Mouse (Mus musculus) midbrain, embryonic 14.5 days (tissue): Measurements from ENCODE around the gene Pik3c2b. TPM values are rescaled to one million over a fixed set of nuclear protein-coding genes. Genes with fewer than 3 reads are reported as not detected.

ENCODE experiments used
- ATAC-seq: fragments of 200-750 bp; cut with Nextera tagmentation; 2 replicates; pipeline ENCODE4 v1.8.0; 2017; ENCODE audit warnings: moderate number of reproducible peaks, moderate library complexity; ENCODE audit not compliant: low FRiP score, low TSS enrichment
- DNase-seq: peaks from one replicate; pipeline ENCODE4 v3.0.0-alpha.2; 2015
- H3K27ac ChIP-seq: fragments of 300-500 bp; sonication (generic); replicated peaks from 2 replicates; pipeline ENCODE4 v1.5.1; 2014; ENCODE audit warnings: mild to moderate bottlenecking, low read depth, low read length, moderate library complexity
- H3K27me3 ChIP-seq: fragments of 300-500 bp; sonication (generic); 2 replicates; pipeline ENCODE4 v1.6.1; 2014; ENCODE audit warnings: low read length, control low read depth, mixed read lengths; ENCODE audit not compliant: control insufficient read depth, insufficient read depth
- H3K36me3 ChIP-seq: fragments of 300-500 bp; sonication (generic); 2 replicates; pipeline ENCODE4 v1.6.1; 2014; ENCODE audit warnings: low read length, control low read depth; ENCODE audit not compliant: control insufficient read depth, insufficient read depth
- H3K4me1 ChIP-seq: fragments of 300-500 bp; sonication (generic); 2 replicates; pipeline ENCODE4 v1.6.1; 2014; ENCODE audit warnings: mild to moderate bottlenecking, antibody characterized with exemption, low read length, control low read depth; ENCODE audit not compliant: control insufficient read depth, insufficient read depth
- H3K4me2 ChIP-seq: fragments of 300-500 bp; sonication (generic); 2 replicates; pipeline ENCODE4 v1.6.1; 2014; ENCODE audit warnings: mild to moderate bottlenecking, low read length, moderate library complexity
- H3K4me3 ChIP-seq: fragments of 300-500 bp; sonication (generic); replicated peaks from 2 replicates; pipeline ENCODE4 v1.5.1; 2014; ENCODE audit warnings: low read depth, low read length
- H3K9ac ChIP-seq: fragments of 300-500 bp; sonication (generic); replicated peaks from 2 replicates; pipeline ENCODE4 v1.6.1; 2014; ENCODE audit warnings: mild to moderate bottlenecking, low read length, moderate library complexity
- H3K9me3 ChIP-seq: fragments of 300-500 bp; sonication (generic); 2 replicates; pipeline ENCODE4 v1.6.1; 2016; ENCODE audit warnings: low read length, control low read depth, mixed read lengths; ENCODE audit not compliant: control insufficient read depth
- WGBS: fragments of 180-500 bp; shearing (Covaris S2); extraction: QIAGEN DNeasy Blood & Tissue Kit; methylation state at CpG from one replicate; pipeline ENCODE4 v1.1.7; 2014; 5-methylcytosine and 5-hydroxymethylcytosine counted together
- polyA plus RNA-seq: library from polyadenylated mRNA; unstranded; fragments of >200 nt; fragmentation: Nextera tagmentation; extraction: Ambion mirVana; gene quantifications from 2 replicates; pipeline ENCODE4 v1.2.1, GENCODE M21; 2014

The Pik3c2b gene
- polyA plus RNA-seq, 1 experiment from 2014 or later: 17.0 TPM

DNA sequence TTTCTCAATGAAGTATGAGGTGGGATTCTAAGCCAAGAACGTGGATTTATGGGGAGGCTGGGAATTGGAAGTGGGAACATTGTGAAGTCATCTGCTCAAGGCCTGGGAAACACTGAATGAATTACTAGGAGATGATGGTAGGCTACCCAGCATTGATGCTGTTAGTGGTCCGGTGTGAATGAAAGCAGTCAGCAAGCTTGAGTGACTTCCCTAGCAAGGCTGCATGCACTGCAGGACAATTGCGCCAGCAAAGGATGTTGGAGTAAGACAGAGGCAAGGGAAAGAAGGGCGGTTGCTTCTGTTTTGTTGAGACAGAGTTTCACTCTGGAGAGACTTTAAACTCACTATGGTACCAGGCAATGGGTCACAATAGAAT lies 80.9 kb downstream of the Pik3c2b start:
- no peaks in the 10 kb centered on the region for H3K36me3 ChIP-seq
- H3K27me3 ChIP-seq: no peaks in the 10 kb centered on the region
- H3K27ac ChIP-seq: no peak overlapping the region
- 42% methylated on average over 4 of the region's 4 CpGs for WGBS
- H3K9ac ChIP-seq: no peak overlapping the region
- ATAC-seq (no peak), DNase-seq (no peak)
- H3K4me3 ChIP-seq: no peak overlapping the region
- no peak overlapping the region for H3K4me2 ChIP-seq
- H3K4me1 ChIP-seq: peaks cover 5% of the 10 kb centered on the region
- no peaks in the 10 kb centered on the region for H3K9me3 ChIP-seq

DNA sequence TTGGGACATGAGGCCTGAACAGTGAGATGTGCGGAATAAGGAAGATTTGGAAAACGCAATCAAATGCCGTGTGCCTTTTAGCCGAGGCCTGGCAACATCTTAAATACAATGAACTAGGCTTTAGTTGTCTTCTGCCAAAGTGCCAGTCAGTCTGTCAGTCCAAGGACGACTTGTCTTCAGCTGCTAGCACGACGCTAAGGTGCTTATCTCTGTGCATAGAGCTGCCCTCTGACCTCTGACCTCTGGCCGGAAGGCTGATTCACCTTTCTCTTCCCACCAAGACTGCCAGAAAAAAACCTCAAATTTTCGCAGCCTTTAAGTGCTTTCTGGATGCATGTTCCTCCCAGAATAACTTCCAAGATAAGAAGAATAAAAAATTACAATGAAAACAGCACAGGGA lies 81.9 kb downstream of the Pik3c2b start:
- DNase-seq (no peak), ATAC-seq (no peak)
- Histone ChIP-seq H3K4me2 (no peak overlapping the region), H3K9ac (no peak overlapping the region), H3K27me3 (no peaks in the 10 kb centered on the region), H3K9me3 (no peaks in the 10 kb centered on the region), H3K4me3 (no peak overlapping the region), H3K36me3 (no peaks in the 10 kb centered on the region), H3K27ac (no peak overlapping the region), H3K4me1 (peaks cover 6% of the 10 kb centered on the region)
- 47% methylated on average over 9 of the region's 9 CpGs for WGBS

DNA sequence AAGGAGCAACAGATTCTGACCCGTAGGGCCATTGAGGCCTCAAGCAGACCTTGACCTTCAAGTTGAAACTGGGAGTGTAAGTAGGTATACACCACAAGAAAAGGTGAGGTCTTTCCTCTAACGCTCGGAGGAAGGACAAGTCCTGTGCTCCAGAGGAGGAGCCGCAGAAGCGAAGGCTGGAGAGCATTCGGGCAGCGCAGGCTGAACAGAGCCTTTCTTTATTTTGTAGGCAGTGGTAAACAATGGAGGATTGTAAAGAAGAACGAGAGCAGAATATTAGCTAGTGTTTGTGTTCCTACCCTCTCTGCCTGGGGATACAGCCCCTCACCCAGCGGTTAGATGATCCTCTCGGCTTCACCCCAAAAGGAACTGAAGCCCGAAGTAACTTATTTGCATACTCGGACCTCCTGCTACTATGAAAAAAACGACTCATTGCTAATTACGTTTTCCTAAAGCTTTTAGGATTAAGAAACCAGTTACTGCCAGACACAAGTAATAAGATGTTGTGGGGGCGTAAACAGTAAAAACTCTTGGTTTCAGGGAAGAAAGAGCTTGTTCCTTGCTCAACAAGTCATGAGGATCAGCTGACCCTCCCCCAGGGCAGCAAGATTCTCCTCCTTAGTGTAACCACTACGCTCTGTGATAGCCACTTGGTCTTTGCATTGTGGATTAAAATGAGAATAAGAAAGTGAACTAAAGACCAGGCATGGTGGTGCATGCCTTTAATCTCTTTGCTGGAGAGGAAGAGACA lies 84.2 kb downstream of the Pik3c2b start:
- Histone ChIP-seq H3K9ac (no peak overlapping the region), H3K4me1 (peaks cover 26% of the 10 kb centered on the region), H3K4me3 (no peak overlapping the region), H3K4me2 (peak overlapping the region; percentile 9), H3K9me3 (no peaks in the 10 kb centered on the region), H3K27me3 (no peaks in the 10 kb centered on the region), H3K36me3 (no peaks in the 10 kb centered on the region), H3K27ac (peak overlapping the region; percentile 38; the same call in 1 of the 2 replicates)
- peak; percentile 35 for DNase-seq
- ATAC-seq: no peak
- WGBS: 13% methylated on average over 16 of the region's 16 CpGs

DNA sequence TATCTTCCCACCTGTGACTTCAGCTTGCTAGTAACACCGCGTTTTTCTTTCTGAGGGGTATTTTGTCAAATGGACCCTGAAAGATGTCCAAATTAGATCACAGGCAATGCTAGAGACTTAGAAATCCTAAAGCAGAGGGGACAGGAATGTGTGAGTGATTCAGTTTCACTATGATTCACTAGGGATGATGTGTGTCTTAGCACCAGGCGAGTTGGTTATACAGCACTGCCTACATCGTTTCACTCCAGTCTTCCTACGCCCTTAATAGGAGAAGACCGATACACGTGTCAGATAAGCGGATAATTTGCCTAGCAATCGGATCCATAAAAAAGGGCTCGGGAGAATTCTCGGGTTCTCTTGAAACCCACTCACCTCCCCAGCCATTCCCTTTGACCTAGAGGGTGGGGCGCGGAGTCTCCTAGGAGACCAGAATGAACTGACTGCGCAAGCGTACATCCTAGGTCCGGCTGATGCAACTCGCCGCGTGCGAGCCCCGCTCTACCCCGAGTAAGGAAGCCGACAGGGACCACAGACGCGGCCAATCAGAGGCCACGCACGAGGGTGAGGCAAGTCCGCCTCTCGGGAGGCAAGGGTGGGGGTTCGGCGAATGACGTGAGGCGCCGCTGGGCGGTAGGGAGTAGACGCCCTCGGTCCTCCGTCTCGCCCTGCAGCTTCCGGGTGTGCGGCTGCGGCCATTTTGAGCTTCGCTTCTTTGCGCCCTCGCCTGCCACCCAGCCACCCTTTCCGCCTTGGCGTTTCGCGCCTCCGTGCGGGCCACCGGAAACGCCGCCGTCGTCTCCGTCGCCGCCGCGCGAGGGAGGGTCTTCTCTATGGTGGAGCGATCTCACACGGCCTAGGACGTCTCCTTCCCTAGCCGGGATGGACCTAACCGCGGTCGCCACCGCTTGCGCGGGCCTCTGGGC lies 85.4 kb downstream of the Pik3c2b start, which contains the start of gene Ppp1r15b:
TSS of gene Ppp1r15b (plus strand) at position 506 of the 923 bp plus-strand sequence.
- no peaks in the 10 kb centered on the region for H3K9me3 ChIP-seq
- peak; percentile 99 for DNase-seq
- under 1% methylated on average over 72 of the region's 72 CpGs for whole genome bisulfite sequencing
- H3K9ac ChIP-seq: peak within 1 kb of the TSS; percentile 79
- no peaks in the 10 kb centered on the region for H3K36me3 ChIP-seq
- H3K27me3 ChIP-seq: no peaks in the 10 kb centered on the region
- peak; percentile 99 for ATAC-seq
- peak within 1 kb of the TSS; percentile 95 for H3K27ac ChIP-seq
- H3K4me1 ChIP-seq: peaks cover 37% of the 10 kb centered on the region
- peak within 1 kb of the TSS; percentile 95 for H3K4me3 ChIP-seq
- H3K4me2 ChIP-seq: peak within 1 kb of the TSS; percentile 99

DNA sequence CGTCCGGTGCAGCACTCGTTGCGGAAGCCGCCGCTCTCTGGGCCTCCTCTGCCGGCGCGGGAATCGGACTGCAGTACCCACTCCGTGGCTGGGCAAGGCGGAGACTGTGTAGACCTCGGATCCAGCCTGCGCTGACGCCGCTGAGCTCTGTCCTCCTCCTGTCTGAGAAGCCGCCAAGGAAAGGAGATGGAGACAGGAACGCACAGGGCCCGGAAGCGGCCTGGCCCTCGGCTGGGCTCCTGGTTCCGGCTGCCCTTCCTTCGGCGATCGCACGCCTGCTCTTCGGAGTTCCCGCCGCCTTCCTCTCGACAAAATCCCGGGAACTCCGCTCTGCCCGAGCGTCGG lies 86.1 kb downstream of the Pik3c2b start:
- under 1% methylated on average over 35 of the region's 35 CpGs for WGBS
- Histone ChIP-seq H3K27me3 (no peaks in the 10 kb centered on the region), H3K27ac (peak overlapping the region; percentile 95), H3K4me2 (peak overlapping the region; percentile 99), H3K9me3 (no peaks in the 10 kb centered on the region), H3K4me3 (peak overlapping the region; percentile 95), H3K36me3 (peaks cover 1% of the 10 kb centered on the region; the same call in 1 of the 2 replicates), H3K9ac (peak overlapping the region; percentile 79), H3K4me1 (peaks cover 41% of the 10 kb centered on the region)
- ATAC-seq (no peak), DNase-seq (no peak)

DNA sequence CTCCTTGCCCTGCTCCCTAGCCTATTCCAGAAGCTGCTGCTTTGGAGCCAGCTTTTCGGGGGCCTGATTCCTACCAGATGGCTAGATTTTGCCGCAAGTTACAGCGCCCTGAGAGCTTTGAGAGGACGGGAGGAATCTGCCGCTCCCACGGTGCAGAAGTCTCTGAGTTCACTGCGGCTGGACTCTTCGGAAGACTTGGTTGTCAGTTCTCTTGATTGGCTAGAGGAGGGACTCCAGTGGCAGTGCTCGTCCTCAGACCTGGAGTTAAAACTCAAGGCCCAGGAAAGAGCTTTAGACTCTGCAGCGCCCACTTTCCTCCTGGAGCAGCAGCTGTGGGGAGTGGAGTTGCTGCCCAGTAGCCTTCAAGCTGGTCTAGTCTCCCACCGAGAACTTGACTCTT lies 86.5 kb downstream of the Pik3c2b start:
- ATAC-seq (no peak), DNase-seq (peak; percentile 29)
- Histone ChIP-seq H3K4me3 (peak overlapping the region; percentile 95), H3K9ac (peak overlapping the region; percentile 79), H3K9me3 (no peaks in the 10 kb centered on the region), H3K4me1 (peaks cover 41% of the 10 kb centered on the region), H3K27ac (peak overlapping the region; percentile 95), H3K27me3 (no peaks in the 10 kb centered on the region), H3K4me2 (peak overlapping the region; percentile 99), H3K36me3 (peaks cover 5% of the 10 kb centered on the region)
- under 1% methylated on average over 11 of the region's 11 CpGs for WGBS

DNA sequence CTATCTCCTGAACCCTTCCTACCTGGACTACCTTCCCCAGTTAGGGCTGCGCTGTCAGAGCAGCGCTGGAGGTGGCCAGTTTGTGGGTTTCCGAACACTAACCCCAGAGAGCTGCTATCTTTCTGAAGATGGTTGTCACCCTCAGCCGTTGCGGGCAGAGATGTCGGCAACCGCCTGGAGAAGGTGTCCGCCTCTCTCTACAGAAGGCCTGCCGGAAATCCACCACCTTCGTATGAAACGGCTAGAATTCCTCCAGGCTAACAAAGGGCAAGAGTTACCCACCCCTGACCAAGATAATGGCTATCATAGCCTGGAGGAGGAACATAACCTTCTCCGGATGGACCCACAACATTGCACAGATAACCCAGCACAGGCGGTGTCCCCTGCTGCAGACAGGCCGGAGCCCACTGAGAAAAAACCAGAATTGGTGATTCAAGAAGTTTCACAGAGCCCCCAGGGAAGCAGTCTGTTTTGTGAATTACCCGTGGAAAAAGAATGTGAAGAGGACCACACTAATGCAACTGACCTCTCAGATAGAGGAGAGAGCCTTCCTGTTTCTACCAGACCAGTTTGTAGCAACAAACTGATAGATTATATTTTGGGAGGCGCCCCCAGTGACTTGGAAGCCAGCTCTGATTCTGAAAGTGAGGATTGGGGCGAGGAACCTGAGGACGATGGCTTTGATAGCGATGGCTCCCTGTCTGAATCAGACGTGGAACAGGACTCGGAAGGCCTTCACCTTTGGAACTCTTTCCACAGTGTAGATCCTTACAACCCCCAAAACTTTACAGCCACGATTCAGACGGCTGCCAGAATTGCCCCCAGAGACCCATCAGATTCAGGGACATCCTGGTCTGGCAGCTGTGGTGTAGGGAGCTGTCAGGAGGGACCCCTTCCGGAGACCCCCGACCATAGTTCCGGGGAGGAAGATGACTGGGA lies 87.2 kb downstream of the Pik3c2b start:
- Histone ChIP-seq H3K9me3 (no peaks in the 10 kb centered on the region), H3K4me1 (peaks cover 41% of the 10 kb centered on the region), H3K36me3 (peaks cover 12% of the 10 kb centered on the region), H3K27ac (no peak overlapping the region), H3K9ac (peak overlapping the region; percentile 79), H3K27me3 (no peaks in the 10 kb centered on the region), H3K4me2 (peak overlapping the region; percentile 99), H3K4me3 (peak overlapping the region; percentile 95)
- no peak for ATAC-seq
- DNase-seq: no peak
- 13% methylated on average over 26 of the region's 26 CpGs for WGBS

DNA sequence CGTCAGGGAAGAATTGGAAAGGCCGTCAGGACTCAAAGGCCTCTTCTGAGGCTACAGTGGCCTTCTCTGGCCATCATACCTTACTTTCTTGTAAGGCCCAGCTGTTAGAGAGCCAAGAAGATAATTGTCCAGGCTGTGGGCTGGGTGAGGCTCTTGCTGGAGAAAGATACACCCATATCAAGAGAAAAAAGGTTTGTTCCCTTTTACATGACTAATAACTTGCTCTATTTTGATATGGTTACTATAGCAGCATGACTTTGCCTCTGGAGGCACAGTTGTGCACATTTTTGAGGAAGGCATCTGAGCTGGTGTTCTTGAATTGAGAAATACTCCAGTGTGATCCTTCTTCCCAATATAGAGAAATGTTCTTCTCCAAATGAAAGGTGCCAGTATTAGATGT lies 88.0 kb downstream of the Pik3c2b start:
- Histone ChIP-seq H3K36me3 (peaks cover 20% of the 10 kb centered on the region), H3K27ac (no peak overlapping the region), H3K4me3 (peak overlapping the region; percentile 95), H3K9ac (peak overlapping the region; percentile 79), H3K4me2 (peak overlapping the region; percentile 99), H3K27me3 (no peaks in the 10 kb centered on the region), H3K9me3 (no peaks in the 10 kb centered on the region), H3K4me1 (peaks cover 41% of the 10 kb centered on the region)
- 14% methylated on average over 2 of the region's 2 CpGs for WGBS
- DNase-seq (no peak), ATAC-seq (no peak)
